Mouse (Mus musculus): ENCODE measurements around the gene Thg1l. TPM values are rescaled to one million over a fixed set of nuclear protein-coding genes. Genes with fewer than 3 reads are reported as not detected.

The Thg1l gene
- polyA plus RNA-seq, 1 experiment from 2014 or later, result 10.0 TPM

DNA sequence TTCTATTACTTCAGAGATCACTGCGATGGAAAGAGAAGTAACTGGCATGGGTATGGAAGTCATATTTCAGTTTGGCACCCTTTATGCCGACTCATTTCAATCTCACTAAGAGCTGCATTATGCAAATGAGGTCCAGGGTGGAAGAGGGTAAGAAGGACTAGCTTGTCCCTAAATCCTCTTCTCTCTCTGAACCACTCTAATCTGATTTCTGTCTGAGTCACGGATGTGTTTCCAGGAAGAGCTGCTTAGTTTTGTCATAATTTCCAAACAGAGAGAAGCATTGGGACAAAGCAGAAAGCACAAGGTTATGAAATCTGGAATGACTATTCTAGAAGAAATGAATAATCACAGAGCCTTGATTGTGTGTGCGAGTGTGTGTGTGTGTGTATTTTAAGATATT lies 11.6 kb upstream of the Thg1l start:
- Histone ChIP-seq H3K27me3 (replicated peaks; ENCODE audit: control insufficient read depth, insufficient read depth, low read length) (no peaks in the 10 kb centered on the region), H3K4me3 (replicated peaks; ENCODE audit: low read length) (no peak overlapping the region), H3K9me3 (ENCODE audit: control insufficient read depth, low read length) (no peaks in the 10 kb centered on the region), H3K4me2 (ENCODE audit: low read length) (no peak overlapping the region), H3K27ac (ENCODE audit: low read length) (no peak overlapping the region), H3K4me1 (replicated peaks; ENCODE audit: control insufficient read depth, insufficient read depth, low read length) (no peaks in the 10 kb centered on the region), H3K36me3 (ENCODE audit: control insufficient read depth, insufficient read depth) (no peaks in the 10 kb centered on the region), H3K9ac (replicated peaks; ENCODE audit: low read depth, low read length) (no peak overlapping the region)
- 87% methylated on average over 4 of the region's 4 CpGs for whole genome bisulfite sequencing
- no peak for ATAC-seq

DNA sequence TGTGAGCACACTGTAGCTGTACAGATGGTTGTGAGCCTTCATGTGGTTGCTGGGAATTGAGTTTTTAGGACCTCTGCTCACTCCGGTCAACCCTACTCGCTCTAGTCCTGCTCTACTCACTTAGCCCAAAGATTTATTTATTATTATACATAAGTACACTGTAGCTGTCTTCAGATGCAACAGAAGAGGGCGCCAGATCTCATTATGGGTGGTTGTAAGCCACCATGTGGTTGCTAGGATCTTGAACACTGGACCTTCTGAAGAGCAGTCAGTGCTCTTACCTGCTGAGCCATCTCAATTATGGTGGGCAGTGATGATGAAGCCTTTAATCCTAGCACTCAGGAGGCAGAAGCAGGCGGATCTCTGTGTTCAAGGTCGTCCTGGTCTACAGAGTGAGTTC lies 4.7 kb upstream of the Thg1l start:
- H3K4me3 ChIP-seq (replicated peaks; ENCODE audit: low read length), result no peak overlapping the region
- WGBS, result 83% methylated on average over 5 of the region's 5 CpGs
- H3K9ac ChIP-seq (replicated peaks; ENCODE audit: low read depth, low read length), result no peak overlapping the region
- no peaks in the 10 kb centered on the region for H3K9me3 ChIP-seq (ENCODE audit: control insufficient read depth, low read length)
- H3K4me2 ChIP-seq (ENCODE audit: low read length), result no peak overlapping the region
- no peaks in the 10 kb centered on the region for H3K36me3 ChIP-seq (ENCODE audit: control insufficient read depth, insufficient read depth)
- no peak for ATAC-seq
- no peaks in the 10 kb centered on the region for H3K4me1 ChIP-seq (replicated peaks; ENCODE audit: control insufficient read depth, insufficient read depth, low read length)
- H3K27ac ChIP-seq (ENCODE audit: low read length), result no peak overlapping the region
- H3K27me3 ChIP-seq (replicated peaks; ENCODE audit: control insufficient read depth, insufficient read depth, low read length), result no peaks in the 10 kb centered on the region

DNA sequence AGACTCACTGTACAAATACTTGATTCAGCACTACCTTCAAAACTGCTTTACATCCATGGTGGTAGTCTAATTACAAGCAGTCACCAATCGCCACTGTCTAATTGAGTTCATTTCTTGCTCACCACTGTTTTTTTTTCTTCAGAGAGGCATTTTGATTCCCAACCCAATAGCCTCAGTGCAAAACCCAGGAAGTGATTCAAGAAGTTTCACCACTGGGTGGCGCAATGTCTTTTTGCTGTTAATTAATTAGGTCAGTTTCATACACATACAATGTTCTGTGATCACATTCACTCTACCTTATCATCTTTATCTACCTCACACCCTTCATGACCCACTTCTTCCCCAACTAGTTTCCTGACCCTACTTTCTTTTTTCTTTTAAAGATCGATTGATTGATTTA lies 4.3 kb upstream of the Thg1l start:
- Histone ChIP-seq H3K36me3 (ENCODE audit: control insufficient read depth, insufficient read depth) (no peaks in the 10 kb centered on the region), H3K9me3 (ENCODE audit: control insufficient read depth, low read length) (no peaks in the 10 kb centered on the region), H3K4me3 (replicated peaks; ENCODE audit: low read length) (no peak overlapping the region), H3K9ac (replicated peaks; ENCODE audit: low read depth, low read length) (no peak overlapping the region), H3K4me1 (replicated peaks; ENCODE audit: control insufficient read depth, insufficient read depth, low read length) (0 out of 2 replicates have a peak, but pooled peaks cover 3% of the 10 kb centered on the region), H3K27me3 (replicated peaks; ENCODE audit: control insufficient read depth, insufficient read depth, low read length) (no peaks in the 10 kb centered on the region), H3K4me2 (ENCODE audit: low read length) (no peak overlapping the region), H3K27ac (ENCODE audit: low read length) (no peak overlapping the region)
- WGBS, result 82% methylated on average over 3 of the region's 3 CpGs
- no peak for ATAC-seq

DNA sequence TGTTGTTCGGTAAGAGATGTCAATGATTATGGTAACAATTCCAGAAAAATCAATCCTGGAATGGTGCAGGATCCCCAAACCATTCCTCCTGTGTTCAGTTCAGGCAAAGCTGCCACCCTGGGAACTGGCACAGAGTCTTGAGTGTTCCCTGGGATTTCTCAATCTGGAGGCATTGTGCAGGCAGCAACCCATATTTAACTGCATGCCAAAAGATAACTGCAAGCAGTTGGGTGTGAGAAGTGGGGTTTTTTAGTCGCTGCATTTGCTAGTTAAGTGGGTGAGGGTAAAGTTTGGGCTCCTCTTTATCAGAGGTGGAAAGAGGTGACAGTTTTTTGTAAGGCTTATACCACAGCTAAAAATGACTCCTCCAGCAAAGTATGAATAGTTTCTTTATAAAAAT lies 7.8 kb downstream of the Thg1l start:
- Histone ChIP-seq H3K9me3 (ENCODE audit: control insufficient read depth, low read length) (no peaks in the 10 kb centered on the region), H3K27me3 (replicated peaks; ENCODE audit: control insufficient read depth, insufficient read depth, low read length) (no peaks in the 10 kb centered on the region), H3K9ac (replicated peaks; ENCODE audit: low read depth, low read length) (no peak overlapping the region), H3K4me2 (ENCODE audit: low read length) (no peak overlapping the region), H3K4me1 (replicated peaks; ENCODE audit: control insufficient read depth, insufficient read depth, low read length) (peaks cover 12% of the 10 kb centered on the region), H3K27ac (ENCODE audit: low read length) (no peak overlapping the region), H3K4me3 (replicated peaks; ENCODE audit: low read length) (no peak overlapping the region), H3K36me3 (ENCODE audit: control insufficient read depth, insufficient read depth) (no peaks in the 10 kb centered on the region)
- 80% methylated on average over 2 of the region's 2 CpGs for WGBS
- no peak for ATAC-seq

DNA sequence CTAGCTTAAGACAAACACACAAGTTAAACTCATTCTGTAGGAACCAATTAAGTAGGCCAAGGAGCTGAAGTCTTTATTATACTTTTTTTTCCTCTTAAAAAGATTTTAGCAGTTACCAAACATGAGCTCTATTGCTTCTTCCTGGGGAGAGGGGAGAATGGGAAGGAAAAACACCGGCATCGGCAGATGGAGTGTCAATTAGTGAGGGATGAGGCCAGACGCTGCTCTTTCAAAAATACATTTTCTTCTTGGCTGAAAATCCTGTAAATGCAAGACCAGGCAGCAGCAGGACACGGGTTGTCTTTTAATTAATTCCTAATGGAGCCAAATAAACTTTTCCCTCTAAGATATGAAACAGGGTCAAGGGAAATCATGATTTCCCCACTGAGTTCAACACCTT lies 8.5 kb downstream of the Thg1l start:
- Histone ChIP-seq H3K4me1 (replicated peaks; ENCODE audit: control insufficient read depth, insufficient read depth, low read length) (peaks cover 12% of the 10 kb centered on the region), H3K4me3 (replicated peaks; ENCODE audit: low read length) (no peak overlapping the region), H3K9me3 (ENCODE audit: control insufficient read depth, low read length) (no peaks in the 10 kb centered on the region), H3K9ac (replicated peaks; ENCODE audit: low read depth, low read length) (no peak overlapping the region), H3K4me2 (ENCODE audit: low read length) (no peak overlapping the region), H3K36me3 (ENCODE audit: control insufficient read depth, insufficient read depth) (no peaks in the 10 kb centered on the region), H3K27ac (ENCODE audit: low read length) (no peak overlapping the region), H3K27me3 (replicated peaks; ENCODE audit: control insufficient read depth, insufficient read depth, low read length) (no peaks in the 10 kb centered on the region)
- 63% methylated on average over 4 of the region's 4 CpGs for WGBS
- no peak for ATAC-seq

DNA sequence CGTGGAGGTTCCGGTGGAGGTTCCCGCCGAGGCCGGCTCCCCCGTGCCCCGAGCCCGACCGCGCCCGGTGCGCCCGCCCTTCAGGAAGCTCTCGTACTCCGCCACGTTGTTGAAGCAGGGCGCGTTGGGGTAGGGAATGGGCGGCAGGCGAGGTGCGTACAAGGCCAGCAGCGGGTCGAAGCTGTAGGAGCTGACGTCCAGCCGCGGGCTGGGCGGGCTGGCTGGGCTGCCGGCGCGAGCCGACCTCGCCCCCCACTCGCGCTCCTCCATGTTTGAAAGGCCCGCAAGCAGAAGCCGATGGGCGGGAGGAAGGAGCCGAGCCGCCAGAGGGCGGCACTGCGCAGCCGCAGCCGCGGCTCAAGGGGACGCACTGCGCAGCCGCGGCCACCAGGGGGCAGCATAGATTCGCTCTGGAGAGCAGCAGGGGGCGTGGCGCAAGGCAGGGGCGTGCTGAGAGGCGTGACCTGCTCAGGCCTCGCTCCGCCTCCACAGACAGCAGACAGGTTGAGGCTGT lies 10.6 kb downstream of the Thg1l start, which contains the start of gene Lsm11:
TSS of gene Lsm11 (minus strand) at position 293 of the 514 bp plus-strand sequence.
- peak; percentile 78 for ATAC-seq
- Histone ChIP-seq H3K9me3 (ENCODE audit: control insufficient read depth, low read length) (no peaks in the 10 kb centered on the region), H3K27me3 (replicated peaks; ENCODE audit: control insufficient read depth, insufficient read depth, low read length) (no peaks in the 10 kb centered on the region), H3K4me3 (replicated peaks; ENCODE audit: low read length) (peak within 1 kb of the TSS; percentile 88), H3K27ac (ENCODE audit: low read length) (no peak within 1 kb of the TSS), H3K4me2 (ENCODE audit: low read length) (peak within 1 kb of the TSS; percentile 87), H3K36me3 (ENCODE audit: control insufficient read depth, insufficient read depth) (no peaks in the 10 kb centered on the region), H3K9ac (replicated peaks; ENCODE audit: low read depth, low read length) (peak within 1 kb of the TSS; percentile 84), H3K4me1 (replicated peaks; ENCODE audit: control insufficient read depth, insufficient read depth, low read length) (peaks cover 18% of the 10 kb centered on the region)
- WGBS, result under 1% methylated on average over 55 of the region's 55 CpGs

DNA sequence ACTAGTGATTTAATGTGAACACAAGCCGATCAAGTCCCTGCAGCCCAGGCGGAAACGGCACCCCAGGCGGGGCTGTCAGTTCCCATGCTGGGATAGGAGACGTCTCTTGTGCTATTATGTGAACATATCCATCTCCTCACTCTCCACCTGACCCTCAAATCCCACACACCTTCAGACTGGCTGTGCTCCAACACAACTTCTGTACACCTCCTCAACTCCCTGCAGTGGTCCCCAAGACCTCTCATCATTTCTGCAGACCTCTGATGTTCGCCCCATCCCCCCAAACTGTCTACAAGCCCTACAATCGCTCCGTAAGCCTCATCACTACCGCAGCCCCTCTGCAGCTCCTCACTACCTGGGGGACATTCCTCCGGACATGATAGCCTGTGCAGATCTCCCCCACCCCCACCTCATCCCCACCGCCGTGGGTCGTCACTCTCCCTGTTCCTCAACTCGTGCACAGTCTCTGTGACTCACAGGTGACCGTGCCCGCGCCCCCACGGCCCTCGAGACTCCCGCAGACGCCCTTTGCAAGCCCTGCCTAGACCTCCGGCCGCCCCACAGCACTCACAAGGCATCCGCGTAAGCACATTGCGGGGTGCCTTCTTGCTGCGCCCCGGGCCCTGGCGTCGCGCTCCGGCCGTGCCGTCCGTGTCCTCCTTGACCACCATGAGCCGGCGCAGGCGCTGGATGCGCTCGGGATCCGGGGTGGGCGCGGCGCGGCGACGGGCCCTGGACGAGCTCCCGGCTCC lies 11.2 kb downstream of the Thg1l start:
- Histone ChIP-seq H3K4me2 (ENCODE audit: low read length) (peak overlapping the region; percentile 87), H3K27me3 (replicated peaks; ENCODE audit: control insufficient read depth, insufficient read depth, low read length) (no peaks in the 10 kb centered on the region), H3K4me1 (replicated peaks; ENCODE audit: control insufficient read depth, insufficient read depth, low read length) (peaks cover 18% of the 10 kb centered on the region), H3K9me3 (ENCODE audit: control insufficient read depth, low read length) (no peaks in the 10 kb centered on the region), H3K4me3 (replicated peaks; ENCODE audit: low read length) (peak overlapping the region; percentile 88), H3K9ac (replicated peaks; ENCODE audit: low read depth, low read length) (peak overlapping the region; percentile 84), H3K27ac (ENCODE audit: low read length) (no peak overlapping the region), H3K36me3 (ENCODE audit: control insufficient read depth, insufficient read depth) (no peaks in the 10 kb centered on the region)
- WGBS, result under 1% methylated on average over 48 of the region's 49 CpGs
- peak; percentile 45 for ATAC-seq

DNA sequence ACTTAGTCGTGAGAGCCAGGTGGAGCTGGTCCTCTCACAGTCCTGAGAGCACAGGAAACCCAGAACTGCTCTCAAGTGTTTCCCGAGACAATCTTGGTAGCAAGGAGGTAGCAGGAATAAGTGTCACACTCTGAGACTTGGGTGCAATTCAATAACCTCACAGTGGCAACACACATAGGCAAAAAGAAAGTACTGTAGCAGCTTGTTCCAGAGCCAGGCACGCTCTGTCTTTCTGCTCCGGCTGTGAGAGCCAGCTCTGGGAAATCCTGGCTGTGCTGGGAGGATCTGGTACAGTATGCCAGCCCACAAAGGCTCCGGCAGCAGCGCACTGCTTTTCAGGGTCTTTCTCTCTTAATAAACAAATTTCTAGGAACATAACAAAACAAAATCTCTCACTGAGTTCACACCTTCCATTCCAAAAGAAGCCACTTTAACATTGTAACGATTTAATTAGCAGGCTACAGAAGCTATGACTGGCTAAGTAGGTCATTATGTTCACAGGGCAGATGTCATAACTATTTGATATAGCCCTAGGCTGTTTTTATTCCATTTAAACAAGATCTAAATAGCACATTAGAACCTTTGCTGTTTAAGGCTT lies 12.1 kb downstream of the Thg1l start:
- Histone ChIP-seq H3K4me3 (replicated peaks; ENCODE audit: low read length) (peak overlapping the region; percentile 88), H3K27ac (ENCODE audit: low read length) (no peak overlapping the region), H3K36me3 (ENCODE audit: control insufficient read depth, insufficient read depth) (no peaks in the 10 kb centered on the region), H3K9ac (replicated peaks; ENCODE audit: low read depth, low read length) (peak overlapping the region; percentile 84), H3K9me3 (ENCODE audit: control insufficient read depth, low read length) (no peaks in the 10 kb centered on the region), H3K4me1 (replicated peaks; ENCODE audit: control insufficient read depth, insufficient read depth, low read length) (peaks cover 18% of the 10 kb centered on the region), H3K27me3 (replicated peaks; ENCODE audit: control insufficient read depth, insufficient read depth, low read length) (no peaks in the 10 kb centered on the region), H3K4me2 (ENCODE audit: low read length) (peak overlapping the region; percentile 87)
- peak; percentile 46 for ATAC-seq
- WGBS, result 24% methylated on average over 7 of the region's 7 CpGs

DNA sequence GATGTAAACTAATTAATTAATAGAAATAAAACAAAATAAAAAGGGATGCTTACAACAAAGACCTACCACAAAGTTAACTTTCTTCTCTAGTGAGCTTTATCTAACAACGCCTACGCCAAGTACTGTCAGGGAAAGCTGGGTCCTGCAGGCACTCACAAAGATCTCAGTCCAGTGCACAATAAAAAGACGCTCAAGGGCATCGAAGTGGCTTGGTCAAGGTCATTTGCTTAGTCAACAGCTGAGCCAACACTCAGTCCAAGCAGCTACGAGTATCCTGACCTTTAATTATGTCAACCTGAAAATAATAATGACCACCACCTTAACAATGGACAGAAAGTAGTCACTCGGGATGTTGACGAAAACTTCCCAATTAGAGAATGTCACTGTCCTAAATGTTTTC lies 13.0 kb downstream of the Thg1l start:
- Histone ChIP-seq H3K27me3 (replicated peaks; ENCODE audit: control insufficient read depth, insufficient read depth, low read length) (no peaks in the 10 kb centered on the region), H3K9me3 (ENCODE audit: control insufficient read depth, low read length) (no peaks in the 10 kb centered on the region), H3K4me2 (ENCODE audit: low read length) (no peak overlapping the region), H3K4me3 (replicated peaks; ENCODE audit: low read length) (no peak overlapping the region), H3K9ac (replicated peaks; ENCODE audit: low read depth, low read length) (no peak overlapping the region), H3K36me3 (ENCODE audit: control insufficient read depth, insufficient read depth) (no peaks in the 10 kb centered on the region), H3K4me1 (replicated peaks; ENCODE audit: control insufficient read depth, insufficient read depth, low read length) (peaks cover 18% of the 10 kb centered on the region), H3K27ac (ENCODE audit: low read length) (no peak overlapping the region)
- no peak for ATAC-seq
- WGBS, result 89% methylated on average over 7 of the region's 7 CpGs
